Mouse (Mus musculus) E14TG2a.4 (cell line): ENCODE results near the gene Ptpra.

Experiments
- CTCF ChIP-seq: conservative IDR thresholded peaks from 2 replicates; pipeline ENCODE4 v1.5.1; 2014; ENCODE audit warnings: low read length
- NANOG ChIP-seq: IDR thresholded peaks from 2 replicates; pipeline ENCODE4 v1.6.1; 2014; ENCODE audit warnings: borderline replicate concordance, low read length, mixed read lengths
- POU5F1 ChIP-seq: IDR thresholded peaks from 2 replicates; pipeline ENCODE4 v1.6.1; 2014; ENCODE audit warnings: low read length, borderline replicate concordance

DNA sequence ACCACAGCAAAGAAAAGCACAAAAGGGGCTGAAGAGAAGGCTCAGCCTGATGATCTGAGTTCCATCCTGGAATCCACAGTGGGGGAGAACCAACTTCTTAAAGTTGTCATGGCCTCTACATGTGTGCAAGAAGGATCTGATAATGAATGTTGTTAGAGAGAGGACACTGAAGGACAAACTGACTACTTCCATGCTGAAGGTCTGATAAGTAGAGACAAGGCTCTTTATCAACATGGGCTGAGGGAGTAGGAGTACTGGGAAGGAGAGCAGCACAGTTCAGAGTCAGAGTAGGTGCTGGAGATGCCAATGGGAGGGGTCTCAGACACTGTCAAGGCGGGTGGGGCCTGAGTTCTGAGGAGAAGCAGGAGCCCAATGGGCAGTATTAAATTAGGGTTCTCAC lies 145.5 kb downstream of the Ptpra start:
- TF ChIP-seq CTCF (no peak), POU5F1 (no peak), NANOG (no peak)
